Mouse (Mus musculus) heart, postnatal 0 days (tissue): ENCODE data around the gene Cckbr. TPM values are rescaled to one million over a fixed set of nuclear protein-coding genes. Genes with fewer than 3 reads are reported as not detected.
A peak's percentile ranks its signal among the peaks of the same experiment; 100 is the strongest.

Source experiments
- ATAC-seq: fragments of 200-750 bp; cut with Nextera tagmentation; 2 replicates; pipeline ENCODE4 v1.8.0; 2017; ENCODE audit warnings: low read depth, moderate number of reproducible peaks, moderate library complexity; ENCODE audit not compliant: insufficient read depth
- DNase-seq: peaks from one replicate; pipeline ENCODE4 v3.0.0-alpha.2; 2016; ENCODE audit warnings: low spot score
- H3K27ac ChIP-seq: fragments of 300-500 bp; sonication (generic); 2 replicates; pipeline ENCODE4 v1.5.1; 2014; ENCODE audit warnings: low read depth, mild to moderate bottlenecking
- H3K27me3 ChIP-seq: fragments of 300-500 bp; sonication (generic); 2 replicates; pipeline ENCODE4 v1.6.1; 2014; ENCODE audit warnings: low read length, mixed read lengths; ENCODE audit not compliant: control insufficient read depth, insufficient read depth
- H3K36me3 ChIP-seq: fragments of 300-500 bp; sonication (generic); replicated peaks from 2 replicates; pipeline ENCODE4 v1.6.1; 2014; ENCODE audit warnings: low read length, mixed read lengths; ENCODE audit not compliant: control insufficient read depth, insufficient read depth
- H3K4me1 ChIP-seq: fragments of 300-500 bp; sonication (generic); 2 replicates; pipeline ENCODE4 v1.6.1; 2014; ENCODE audit warnings: antibody characterized with exemption; ENCODE audit not compliant: control insufficient read depth, insufficient read depth
- H3K4me2 ChIP-seq: fragments of 300-500 bp; sonication (generic); 2 replicates; pipeline ENCODE4 v1.6.1; 2014; ENCODE audit warnings: low read depth, mild to moderate bottlenecking, low read length, moderate library complexity
- H3K4me3 ChIP-seq: fragments of 300-500 bp; sonication (generic); 2 replicates; pipeline ENCODE4 v1.5.1; 2014; ENCODE audit warnings: low read depth, low read length
- H3K9ac ChIP-seq: fragments of 300-500 bp; sonication (generic); replicated peaks from 2 replicates; pipeline ENCODE4 v1.6.1; 2014; ENCODE audit warnings: low read depth, low read length, mixed read lengths
- H3K9me3 ChIP-seq: fragments of 300-500 bp; sonication (generic); replicated peaks from 2 replicates; pipeline ENCODE4 v1.6.1; 2016; ENCODE audit warnings: low read length; ENCODE audit not compliant: control insufficient read depth
- CTCF ChIP-seq: IDR thresholded peaks from 2 replicates; pipeline ENCODE4 v1.5.1; 2016; ENCODE audit warnings: antibody characterized with exemption, control low read depth, low read depth
- EP300 ChIP-seq: IDR thresholded peaks from 2 replicates; pipeline ENCODE4 v1.6.1; 2016; ENCODE audit warnings: antibody characterized with exemption, low read depth
- WGBS: fragments of 180-500 bp; shearing (Covaris S2); extraction: QIAGEN DNeasy Blood & Tissue Kit; methylation state at CpG from one replicate; pipeline ENCODE4 v1.1.7; 2014; 5-methylcytosine and 5-hydroxymethylcytosine counted together
- polyA plus RNA-seq: library from polyadenylated mRNA; unstranded; fragments of >200 nt; fragmentation: Nextera tagmentation; extraction: Ambion mirVana; gene quantifications from 2 replicates; pipeline ENCODE4 v1.2.1, GENCODE M21; 2015
- total RNA-seq: library from RNA; depleted of rRNA; stranded (reverse); fragments of >200 nt; gene quantifications from 2 replicates; pipeline ENCODE4 v1.2.3, GENCODE M21; 2014; ENCODE audit warnings: low replicate concordance

The Cckbr gene
- total and polyA plus RNA-seq, 2 experiments from 2014 or later = not detected

- no peak for ATAC-seq
- no peak for DNase-seq
- Histone ChIP-seq H3K4me2 (no peak overlapping the region), H3K4me1 (peaks cover 18% of the 10 kb centered on the region), H3K9ac (no peak overlapping the region), H3K36me3 (no peaks in the 10 kb centered on the region), H3K4me3 (no peak overlapping the region), H3K27ac (no peak overlapping the region), H3K27me3 (no peaks in the 10 kb centered on the region), H3K9me3 (no peaks in the 10 kb centered on the region)
- WGBS = 29% methylated on average over 1 of the region's 1 CpGs
- TF ChIP-seq CTCF = peak; percentile 47
- TF ChIP-seq EP300 = no peak
These were observed 47.1 kb downstream of the Cckbr start for GRCm38 (mm10) chr7:105472607-105473006.

- DNase-seq (no peak), ATAC-seq (no peak)
- Histone ChIP-seq H3K36me3 (no peaks in the 10 kb centered on the region), H3K27me3 (no peaks in the 10 kb centered on the region), H3K27ac (peak overlapping the region; percentile 56), H3K4me1 (peaks cover 18% of the 10 kb centered on the region), H3K9ac (no peak overlapping the region), H3K4me3 (no peak overlapping the region), H3K4me2 (no peak overlapping the region), H3K9me3 (no peaks in the 10 kb centered on the region)
- TF ChIP-seq CTCF (no peak), EP300 (no peak)
- WGBS = 77% methylated on average over 4 of the region's 4 CpGs
These were observed 49.3 kb downstream of the Cckbr start for GRCm38 (mm10) chr7:105474771-105475315.

- H3K36me3 ChIP-seq = 0 out of 2 replicates have a peak, but pooled peaks cover 3% of the 10 kb centered on the region
- H3K27ac ChIP-seq = peak overlapping the region; percentile 56
- peak; percentile 54; the same call in 1 of the 2 replicates for ATAC-seq
- H3K4me3 ChIP-seq = no peak overlapping the region
- H3K9ac ChIP-seq = no peak overlapping the region
- no peaks in the 10 kb centered on the region for H3K27me3 ChIP-seq
- TF ChIP-seq CTCF = no peak
- TF ChIP-seq EP300 = no peak
- H3K4me2 ChIP-seq = no peak overlapping the region
- H3K4me1 ChIP-seq = peaks cover 23% of the 10 kb centered on the region
- WGBS = 47% methylated on average over 7 of the region's 7 CpGs
- no peaks in the 10 kb centered on the region for H3K9me3 ChIP-seq
- DNase-seq = peak; percentile 28
These were observed 49.9 kb downstream of the Cckbr start for GRCm38 (mm10) chr7:105475396-105475949.

GRCm38 (mm10) chr7:105476683-105477432, 51.3 kb downstream of the Cckbr start:
- Histone ChIP-seq H3K4me3 (no peak overlapping the region), H3K4me1 (peaks cover 36% of the 10 kb centered on the region), H3K36me3 (0 out of 2 replicates have a peak, but pooled peaks cover 3% of the 10 kb centered on the region), H3K9me3 (no peaks in the 10 kb centered on the region), H3K4me2 (no peak overlapping the region), H3K9ac (no peak overlapping the region), H3K27me3 (no peaks in the 10 kb centered on the region), H3K27ac (no peak overlapping the region)
- DNase-seq (no peak), ATAC-seq (no peak)
- TF ChIP-seq EP300 (no peak), CTCF (no peak)
- WGBS = 66% methylated on average over 10 of the region's 10 CpGs

GRCm38 (mm10) chr7:105477433-105477700, 51.8 kb downstream of the Cckbr start:
- no peak for ATAC-seq
- TF ChIP-seq CTCF = no peak
- TF ChIP-seq EP300 = no peak
- Histone ChIP-seq H3K4me2 (no peak overlapping the region), H3K9ac (no peak overlapping the region), H3K27ac (peak overlapping the region; percentile 40), H3K9me3 (no peaks in the 10 kb centered on the region), H3K27me3 (no peaks in the 10 kb centered on the region), H3K36me3 (0 out of 2 replicates have a peak, but pooled peaks cover 3% of the 10 kb centered on the region), H3K4me1 (peaks cover 41% of the 10 kb centered on the region), H3K4me3 (no peak overlapping the region)
- DNase-seq = no peak
- 93% methylated on average over 1 of the region's 1 CpGs for WGBS
